Mouse (Mus musculus) ES-Bruce4 (cell line): ENCODE results near the gene Suclg1.

Experiments
- CTCF ChIP-seq: IDR thresholded peaks from one replicate; pipeline ENCODE4 v1.8.1; 2011; ENCODE audit warnings: low read depth, low read length
- EP300 ChIP-seq: IDR thresholded peaks from 2 replicates; pipeline ENCODE4 v1.6.1; 2011; ENCODE audit warnings: low read depth, low read length; ENCODE audit not compliant: insufficient read depth
- POLR2A ChIP-seq: IDR thresholded peaks from one replicate; pipeline ENCODE4 v1.8.1; 2011; ENCODE audit warnings: low read length; ENCODE audit not compliant: insufficient read depth

DNA sequence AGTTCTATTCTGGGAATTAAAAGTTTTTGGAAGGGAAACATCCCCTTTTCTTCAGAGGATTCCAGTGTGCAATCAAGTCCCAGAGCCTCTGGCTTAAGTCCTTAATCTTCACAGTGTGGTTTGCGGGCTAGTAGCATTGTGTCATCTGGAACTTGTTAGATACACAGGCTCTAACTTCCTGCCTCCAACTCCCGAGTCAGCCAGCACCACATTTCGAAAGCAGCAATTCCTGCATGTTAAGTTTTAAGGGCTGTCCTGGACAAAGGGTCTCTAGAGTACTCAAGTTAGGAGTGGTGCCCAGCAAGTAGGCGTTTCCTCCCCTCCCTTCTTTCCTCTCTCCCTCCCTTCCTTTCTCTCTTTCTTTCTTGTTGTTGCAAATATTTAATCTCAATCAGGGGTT, 19.8 kb upstream of the Suclg1 start:
- no peak for TF ChIP-seq POLR2A
- TF ChIP-seq CTCF = no peak
- TF ChIP-seq EP300 = no peak
